Mouse (Mus musculus) G1E-ER4 (cell line): ENCODE results near the gene Bgn. TPM values are rescaled to one million over a fixed set of nuclear protein-coding genes. Genes with fewer than 3 reads are reported as not detected.

Source experiments
- GATA1 ChIP-seq: IDR thresholded peaks from one replicate; pipeline ENCODE4 v1.8.0; 2012; ENCODE audit warnings: low read length, inconsistent platforms
- polyA plus RNA-seq: library from polyadenylated mRNA; stranded (reverse); fragments of >175 nt; gene quantifications from 2 replicates; pipeline ENCODE4 v1.2.3, GENCODE M21; 2012

Bgn gene
- polyA plus RNA-seq, 1 experiment: not detected

DNA sequence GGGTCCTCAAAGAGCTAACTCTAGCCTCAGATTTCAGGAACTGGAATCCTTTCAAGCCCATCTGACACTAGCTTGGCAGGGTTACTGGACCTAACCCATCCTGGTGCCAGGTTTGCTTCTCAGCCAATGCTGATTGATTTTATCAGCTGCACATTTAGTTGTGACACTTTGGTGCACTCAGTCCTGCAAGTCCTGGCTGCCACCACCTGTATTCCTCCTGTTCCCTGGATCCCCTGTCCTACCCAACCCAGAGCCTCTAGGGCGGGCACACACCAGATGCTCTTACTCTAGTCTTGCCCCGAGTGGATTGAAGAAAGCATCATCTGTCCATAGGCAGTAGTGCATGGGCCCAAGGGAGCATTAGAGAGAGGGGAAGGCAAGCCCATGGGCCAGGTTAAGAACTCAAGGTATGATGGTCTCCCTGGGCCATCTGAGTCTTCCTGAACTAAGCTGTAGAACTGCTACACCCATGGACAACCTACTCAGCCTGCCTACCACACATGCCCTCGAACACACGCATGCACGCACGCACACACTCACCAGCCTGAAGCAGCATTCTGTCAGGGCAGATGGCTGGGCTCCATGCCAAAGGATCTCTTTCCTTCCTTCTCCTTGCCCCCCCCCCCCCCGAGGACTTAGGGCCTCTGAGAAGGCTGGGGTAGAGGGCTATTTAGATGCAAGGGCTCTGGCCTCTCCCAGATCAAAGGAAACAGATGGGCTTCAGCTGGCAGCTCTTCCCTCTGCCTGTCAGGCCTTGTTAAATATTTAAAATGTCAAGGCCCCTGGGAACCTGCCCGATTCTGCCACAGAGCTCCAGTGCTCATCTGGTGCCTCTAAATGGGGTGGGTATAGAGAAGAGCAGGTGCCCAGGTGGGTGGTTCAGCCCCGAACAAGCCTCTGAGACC, 41.2 kb downstream of the Bgn start:
- TF ChIP-seq GATA1: no peak

DNA sequence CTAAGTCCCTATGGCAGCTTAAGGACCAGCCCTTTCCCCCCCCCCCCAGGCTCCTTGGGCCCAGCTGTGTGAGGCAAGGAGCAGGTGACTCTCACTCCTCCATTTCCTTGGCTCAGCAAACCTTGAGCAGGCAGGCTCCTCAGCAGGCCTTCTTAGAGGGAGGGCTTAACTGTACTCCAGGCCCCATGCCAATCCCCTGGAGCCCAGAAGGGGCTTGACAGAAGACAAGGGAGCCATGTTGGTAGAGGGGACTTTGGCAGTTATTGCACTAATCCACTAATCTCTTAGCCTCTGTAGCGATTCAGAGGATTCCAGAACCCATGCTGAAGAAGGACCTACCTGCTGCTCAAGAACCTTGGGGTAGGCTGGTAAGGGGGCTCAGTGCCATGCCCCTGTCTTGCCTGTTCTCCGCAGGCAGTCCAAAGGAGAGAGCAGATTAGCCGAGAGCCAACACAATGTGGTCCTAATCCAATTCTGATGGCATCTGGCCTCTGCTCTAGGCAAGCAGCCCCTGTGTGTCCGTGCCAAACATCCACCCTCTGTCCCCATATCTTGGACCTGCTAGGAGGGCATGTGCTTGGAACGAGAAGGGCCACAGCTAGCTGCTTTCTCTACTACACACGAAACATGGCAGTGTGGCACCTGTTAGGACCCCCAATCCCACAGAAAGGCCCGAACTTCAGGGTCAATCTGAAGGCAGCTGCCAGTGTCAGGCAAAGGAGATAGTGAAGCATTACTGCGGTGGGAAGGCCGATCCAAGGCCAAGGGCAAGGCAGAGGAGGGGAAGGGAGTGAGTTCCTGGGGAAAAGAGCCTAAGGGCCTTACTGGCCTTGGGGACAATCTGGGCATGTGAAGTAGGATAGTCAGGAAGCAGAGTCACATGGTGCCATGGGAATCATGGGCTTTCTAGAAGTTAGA, 42.1 kb downstream of the Bgn start:
- no peak for TF ChIP-seq GATA1

DNA sequence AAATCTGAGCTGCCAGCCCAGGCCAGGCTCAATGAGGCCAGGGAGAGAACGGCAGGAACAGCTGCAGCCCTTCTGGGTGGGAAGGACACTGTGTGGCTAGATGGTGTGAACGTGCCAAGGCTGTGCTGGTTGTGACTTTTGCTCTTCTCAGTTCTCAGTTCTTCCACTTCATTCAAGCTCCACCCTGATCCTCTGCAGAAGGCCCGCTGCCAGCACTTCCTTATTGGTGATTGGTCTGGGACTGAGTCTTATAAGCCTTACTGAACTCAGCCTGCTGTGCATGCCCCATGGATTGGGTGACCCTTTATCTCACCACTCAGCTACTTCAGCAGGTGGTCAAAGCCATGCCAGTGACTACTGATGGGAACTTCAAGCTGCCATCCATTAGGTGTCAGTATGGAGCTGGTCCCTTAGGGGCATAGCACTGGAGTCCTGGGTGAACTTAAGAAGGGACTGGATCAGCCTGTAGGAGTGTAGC, 43.0 kb downstream of the Bgn start:
- TF ChIP-seq GATA1: no peak

DNA sequence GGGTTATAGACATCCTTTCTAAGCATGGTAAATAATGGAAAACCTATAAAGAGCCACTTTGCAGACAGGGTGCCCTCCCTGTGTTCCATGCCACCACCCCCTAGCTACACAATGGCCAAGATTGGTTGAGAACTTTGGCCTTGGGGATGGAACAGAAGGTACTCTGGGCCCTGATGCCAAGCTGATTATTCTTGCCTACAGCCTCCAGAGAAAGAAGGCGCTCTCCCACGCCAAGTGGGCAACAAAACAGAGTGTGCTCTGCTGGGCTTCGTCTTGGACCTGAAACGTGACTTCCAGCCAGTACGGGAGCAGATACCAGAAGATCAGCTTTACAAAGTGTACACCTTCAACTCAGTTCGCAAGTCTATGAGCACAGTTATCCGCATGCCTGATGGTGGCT, 54.5 kb downstream of the Bgn start:
- no peak for TF ChIP-seq GATA1

DNA sequence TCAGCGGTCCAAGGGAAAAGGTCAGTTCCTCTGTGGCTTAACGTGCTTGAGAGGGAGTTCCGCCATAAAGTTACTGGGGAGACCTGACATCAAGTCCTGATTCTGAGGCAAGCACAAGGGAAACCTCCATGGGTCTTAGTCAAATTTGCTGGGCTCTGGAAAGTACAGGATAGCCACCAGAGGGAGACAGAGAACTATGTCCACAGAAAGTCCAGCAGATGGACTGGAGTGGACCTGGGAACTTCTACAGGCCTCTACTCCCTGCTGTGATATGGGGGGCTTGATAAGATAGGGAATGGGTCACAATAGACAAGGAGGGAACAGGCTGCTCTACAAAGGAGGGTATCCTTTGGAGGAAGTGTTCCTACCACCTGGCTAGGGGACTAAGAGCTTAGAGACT, 59.9 kb downstream of the Bgn start:
- TF ChIP-seq GATA1: no peak

Other genes starting within 250 kb of the Bgn start
- not detected in 2 replicates for gene Xlr4c, start 240.5 kb upstream of the Bgn start, polyA plus RNA-seq
- gene Xlr3c, start 218.2 kb upstream of the Bgn start, polyA plus RNA-seq: not detected in 2 replicates
- not detected in 2 replicates for gene Xlr5a, start 190.6 kb upstream of the Bgn start, polyA plus RNA-seq
- not detected in 2 replicates for gene Xlr5c, start 190.6 kb upstream of the Bgn start, polyA plus RNA-seq
- not detected in 2 replicates for gene Gm45015, start 146.8 kb upstream of the Bgn start, polyA plus RNA-seq
- gene Zfp275, start 141.0 kb upstream of the Bgn start, polyA plus RNA-seq: 2.1 and 2.3 TPM in 2 replicates
- gene Gm18336, start 84.9 kb upstream of the Bgn start, polyA plus RNA-seq: not detected in 2 replicates
- not detected in 2 replicates for gene Zfp92, start 72.5 kb upstream of the Bgn start, polyA plus RNA-seq
- gene Trex2, start 48.3 kb upstream of the Bgn start, polyA plus RNA-seq: not detected in 2 replicates
- gene Haus7, start 24.6 kb upstream of the Bgn start, polyA plus RNA-seq: 3.4 and 3.5 TPM in 2 replicates
- gene Atp2b3, start 19.5 kb downstream of the Bgn start, polyA plus RNA-seq: not detected in 2 replicates
- 0.06 TPM in 2 replicates for gene Dusp9, start 155.8 kb downstream of the Bgn start, polyA plus RNA-seq
- gene Pnck, start 176.5 kb downstream of the Bgn start, polyA plus RNA-seq: not detected in 2 replicates
- gene Slc6a8, start 189.5 kb downstream of the Bgn start, polyA plus RNA-seq: 4.1 and 4.5 TPM in 2 replicates
- 8.6 and 10.7 TPM in 2 replicates for gene Bcap31, start 232.6 kb downstream of the Bgn start, polyA plus RNA-seq
- 18.2 and 19.9 TPM in 2 replicates for gene Abcd1, start 233.0 kb downstream of the Bgn start, polyA plus RNA-seq